Mouse (Mus musculus): Measurements from ENCODE around the gene Hells.

- no peak for TF ChIP-seq POLR2A (IDR thresholded peaks at IDR 0.05; ENCODE audit: extremely low read depth, insufficient read depth, low read length)
- no peak for TF ChIP-seq CTCF (IDR thresholded peaks at IDR 0.05; ENCODE audit: low read depth, low read length)
Measured at GRCm38 (mm10) chr19:38976269-38976668, 45.6 kb downstream of the Hells start.

Data from liver, adult 2 months (tissue).